Mouse (Mus musculus) spleen, adult 2 months (tissue): ENCODE measurements around the gene Baz1a.

Experiments used
- CTCF ChIP-seq: fragments of 200-500 bp; IDR thresholded peaks from 2 replicates; pipeline ENCODE4 v1.5.1; 2011; ENCODE audit warnings: mild to moderate bottlenecking, inconsistent platforms; ENCODE audit not compliant: insufficient read depth, insufficient read length, insufficient replicate concordance; ENCODE audit errors: extremely low read depth
- POLR2A ChIP-seq: fragments of 200-500 bp; IDR thresholded peaks from 2 replicates; pipeline ENCODE4 v1.6.1; 2011; ENCODE audit warnings: low read depth, low read length, inconsistent platforms

DNA sequence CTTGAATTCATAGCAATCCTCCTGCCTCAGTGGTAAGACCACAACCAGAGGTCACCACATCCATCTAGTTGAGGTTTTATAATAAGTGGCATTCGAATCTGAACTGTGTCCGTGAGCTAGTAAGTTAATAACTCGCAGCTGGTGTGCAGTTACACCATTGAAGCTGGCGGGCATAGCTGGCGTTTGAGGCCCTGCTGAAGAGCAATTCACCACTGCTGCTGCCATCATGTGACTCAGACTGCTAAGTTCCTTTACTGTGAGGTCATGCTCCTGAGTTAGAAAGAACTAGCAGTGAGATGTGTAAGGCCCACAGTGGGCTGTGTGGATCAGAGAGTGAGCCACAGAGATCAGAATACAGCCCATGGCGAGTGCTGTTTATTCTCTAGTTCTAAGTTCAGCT is 139.4 kb downstream of the Baz1a start:
- TF ChIP-seq CTCF = no peak
- no peak for TF ChIP-seq POLR2A
